Mouse (Mus musculus) MEL (cell line): Measurements from ENCODE around the gene Tmem88. TPM values are rescaled to one million over a fixed set of nuclear protein-coding genes. Genes with fewer than 3 reads are reported as not detected.
A peak's percentile ranks its signal among the peaks of the same experiment; 100 is the strongest.

Experiments
- DNase-seq: peaks from one replicate; pipeline ENCODE4 v3.0.0; 2011; ENCODE audit warnings: low read depth, low spot score
- H3K27ac ChIP-seq: 2 replicates; pipeline ENCODE4 v1.5.1; 2012; ENCODE audit warnings: low read depth, mild to moderate bottlenecking, control low read depth, low read length, moderate library complexity; ENCODE audit not compliant: control insufficient read depth
- H3K27me3 ChIP-seq, 2 experiments: fragments of 150-350 bp in 1 of 2; sonication (generic) in 1 of 2; 2 replicates each; pipeline ENCODE4 v1.6.1; 2012; ENCODE audit warnings: low read length in 2 of 2, mild to moderate bottlenecking in 2 of 2, improper control_type of control experiment in 1 of 2, moderate library complexity in 1 of 2; ENCODE audit not compliant: insufficient read depth in 2 of 2, control insufficient read depth in 1 of 2
- H3K36me3 ChIP-seq, 2 experiments: 2 replicates each; pipeline ENCODE4 v1.6.1; 2012 to 2014; ENCODE audit warnings: low read length in 2 of 2, improper control_type of control experiment in 1 of 2, inconsistent platforms in 1 of 2, mild to moderate bottlenecking in 1 of 2; ENCODE audit not compliant: insufficient read depth in 2 of 2, control insufficient read depth in 1 of 2
- H3K4me1 ChIP-seq, 2 experiments: fragments of 150-350 bp in 1 of 2; sonication (generic) in 1 of 2; 2 replicates each; pipeline ENCODE4 v1.6.1; 2012; ENCODE audit warnings: low read length in 2 of 2, improper control_type of control experiment in 1 of 2, mild to moderate bottlenecking in 1 of 2; ENCODE audit not compliant: insufficient read depth in 2 of 2, control insufficient read depth in 1 of 2
- H3K4me3 ChIP-seq, 2 experiments: fragments of 150-350 bp in 1 of 2; sonication (generic) in 1 of 2; 2 replicates each; pipeline ENCODE4 v1.5.1; 2012; ENCODE audit warnings: low read depth in 2 of 2, low read length in 2 of 2, mild to moderate bottlenecking in 2 of 2, moderate library complexity in 2 of 2, control low read depth in 1 of 2, improper control_type of control experiment in 1 of 2; ENCODE audit not compliant: control insufficient read depth in 1 of 2, insufficient read depth in 1 of 2
- H3K79me2 ChIP-seq: 2 replicates; pipeline ENCODE4 v1.6.1; 2012; ENCODE audit warnings: mild to moderate bottlenecking, low read length, moderate library complexity; ENCODE audit not compliant: control insufficient read depth, poor library complexity, insufficient read depth
- H3K9ac ChIP-seq: 2 replicates; pipeline ENCODE4 v1.6.1; 2012; ENCODE audit warnings: low read depth, mild to moderate bottlenecking, control low read depth, low read length, moderate library complexity; ENCODE audit not compliant: control insufficient read depth, poor library complexity, severe bottlenecking
- H3K9me3 ChIP-seq: fragments of 150-350 bp; sonication (generic); replicated peaks from 2 replicates; pipeline ENCODE4 v1.6.1; 2012; ENCODE audit warnings: mild to moderate bottlenecking, low read length, improper control_type of control experiment, moderate library complexity; ENCODE audit not compliant: insufficient read depth
- BHLHE40 ChIP-seq: IDR thresholded peaks from 2 replicates; pipeline ENCODE4 v1.6.1; 2012; ENCODE audit warnings: low read depth, mild to moderate bottlenecking, inconsistent platforms, low read length, improper control_type of control experiment, borderline replicate concordance
- CHD2 ChIP-seq: IDR thresholded peaks from 2 replicates; pipeline ENCODE4 v1.6.1; 2011; ENCODE audit warnings: low read length, improper control_type of control experiment
- CTCF ChIP-seq, 3 experiments: IDR thresholded peaks in 2 of 3; conservative IDR thresholded peaks in 1 of 3; 2 replicates each; pipeline ENCODE4 v1.5.1; 2011 to 2012; ENCODE audit warnings: low read length in 3 of 3, low read depth in 2 of 3, mild to moderate bottlenecking in 2 of 3, improper control_type of control experiment in 1 of 3, inconsistent platforms in 1 of 3, mixed read lengths in 1 of 3, moderate library complexity in 1 of 3; ENCODE audit not compliant: control insufficient read depth in 1 of 3, insufficient read depth in 1 of 3, poor library complexity in 1 of 3, severe bottlenecking in 1 of 3
- E2F4 ChIP-seq: IDR thresholded peaks from 2 replicates; pipeline ENCODE4 v1.6.1; 2011; ENCODE audit warnings: low read depth, low read length, improper control_type of control experiment, borderline replicate concordance
- ELF1 ChIP-seq: IDR thresholded peaks from 2 replicates; pipeline ENCODE4 v1.6.1; 2014; ENCODE audit warnings: low read depth, mild to moderate bottlenecking, inconsistent platforms, low read length, improper control_type of control experiment, moderate library complexity
- GABPA ChIP-seq: IDR thresholded peaks from 2 replicates; pipeline ENCODE4 v1.6.1; 2012; ENCODE audit warnings: low read depth, mild to moderate bottlenecking, inconsistent platforms, low read length, improper control_type of control experiment, moderate library complexity
- JUND ChIP-seq: IDR thresholded peaks from 2 replicates; pipeline ENCODE4 v1.6.1; 2011; ENCODE audit warnings: low read depth, mild to moderate bottlenecking, improper control_type of control experiment, low read length
- KAT2A ChIP-seq: conservative IDR thresholded peaks from 2 replicates; pipeline ENCODE4 v1.6.1; 2012; ENCODE audit warnings: low read depth, low read length, improper control_type of control experiment, inconsistent platforms
- MAFK ChIP-seq: IDR thresholded peaks from 2 replicates; pipeline ENCODE4 v1.6.1; 2011; ENCODE audit warnings: low read depth, mild to moderate bottlenecking, low read length, improper control_type of control experiment, borderline replicate concordance
- MAX ChIP-seq: IDR thresholded peaks from 2 replicates; pipeline ENCODE4 v1.6.1; 2011; ENCODE audit warnings: low read length, improper control_type of control experiment
- MEF2A ChIP-seq: IDR thresholded peaks from 2 replicates; pipeline ENCODE4 v1.6.1; 2014; ENCODE audit warnings: low read depth, mild to moderate bottlenecking, inconsistent platforms, low read length, improper control_type of control experiment; ENCODE audit not compliant: poor library complexity, insufficient replicate concordance, severe bottlenecking; ENCODE audit errors: extremely low read depth
- MXI1 ChIP-seq: IDR thresholded peaks from 2 replicates; pipeline ENCODE4 v1.6.1; 2011; ENCODE audit warnings: mild to moderate bottlenecking, low read depth, low read length, improper control_type of control experiment
- NELFE ChIP-seq: IDR thresholded peaks from 2 replicates; pipeline ENCODE4 v1.6.1; 2011; ENCODE audit warnings: low read depth, low read length, improper control_type of control experiment
- NRF1 ChIP-seq: IDR thresholded peaks from 2 replicates; pipeline ENCODE4 v1.6.1; 2014; ENCODE audit warnings: low read depth, mild to moderate bottlenecking, inconsistent platforms, low read length, improper control_type of control experiment, moderate library complexity; ENCODE audit not compliant: poor library complexity, insufficient read depth, severe bottlenecking
- POLR2A ChIP-seq, 2 experiments: IDR thresholded peaks; 2 replicates each; pipeline ENCODE4 v1.6.1; 2011 to 2012; ENCODE audit warnings: low read length in 2 of 2, mild to moderate bottlenecking in 2 of 2, control low read depth in 1 of 2, improper control_type of control experiment in 1 of 2, low read depth in 1 of 2, moderate library complexity in 1 of 2; ENCODE audit not compliant: control insufficient read depth in 1 of 2, insufficient read depth in 1 of 2, poor library complexity in 1 of 2
- SIN3A ChIP-seq: IDR thresholded peaks from 2 replicates; pipeline ENCODE4 v1.6.1; 2012; ENCODE audit warnings: low read length, improper control_type of control experiment, inconsistent platforms
- SMC3 ChIP-seq: IDR thresholded peaks from 2 replicates; pipeline ENCODE4 v1.6.1; 2011; ENCODE audit warnings: low read depth, low read length, improper control_type of control experiment
- TBP ChIP-seq: IDR thresholded peaks from 2 replicates; pipeline ENCODE4 v1.8.0; 2011; ENCODE audit warnings: low read depth, low read length, improper control_type of control experiment
- UBTF ChIP-seq: IDR thresholded peaks from 2 replicates; pipeline ENCODE4 v1.6.1; 2012; ENCODE audit warnings: low read depth, mild to moderate bottlenecking, inconsistent platforms, low read length, improper control_type of control experiment, moderate library complexity, borderline replicate concordance; ENCODE audit not compliant: insufficient read depth
- USF2 ChIP-seq, 2 experiments: IDR thresholded peaks; 2 replicates each; pipeline ENCODE4 v1.6.1; 2011 to 2012; ENCODE audit warnings: improper control_type of control experiment in 2 of 2, low read length in 2 of 2, borderline replicate concordance in 1 of 2, inconsistent platforms in 1 of 2, low read depth in 1 of 2, mild to moderate bottlenecking in 1 of 2; ENCODE audit not compliant: insufficient read depth in 1 of 2
- ZKSCAN1 ChIP-seq: IDR thresholded peaks from 2 replicates; pipeline ENCODE4 v1.6.1; 2012; ENCODE audit warnings: low read depth, mild to moderate bottlenecking, inconsistent platforms, low read length, improper control_type of control experiment, moderate library complexity
- ZMIZ1 ChIP-seq: IDR thresholded peaks from 2 replicates; pipeline ENCODE4 v1.6.1; 2012; ENCODE audit warnings: low read depth, mild to moderate bottlenecking, inconsistent platforms, low read length, improper control_type of control experiment, moderate library complexity
- polyA plus RNA-seq, 2 experiments: library from polyadenylated mRNA; stranded (reverse) in 1 of 2; unstranded in 1 of 2; fragments of >175 nt in 1 of 2; fragments of >200 nt in 1 of 2; gene quantifications; 2 replicates each; pipeline versions ENCODE4 v1.2.1 to v1.2.4; 2012; ENCODE audit warnings: low replicate concordance in 2 of 2, low read depth in 1 of 2; ENCODE audit not compliant: insufficient read length in 2 of 2, insufficient read depth in 1 of 2, missing spikeins in 1 of 2
- total RNA-seq: library from RNA; depleted of rRNA; stranded (reverse); fragments of 300-350 nt; gene quantifications from 2 replicates; pipeline ENCODE4 v1.2.3, GENCODE M21; 2012

Tmem88 gene
- total and polyA plus RNA-seq, 3 experiments = 0.39 to 0.45 TPM; not detected in 1

- peak overlapping the region; percentile 68 to 79 for H3K4me3 ChIP-seq
- H3K79me2 ChIP-seq = peaks cover 48% of the 10 kb centered on the region
- no peaks in the 10 kb centered on the region for H3K9me3 ChIP-seq
- H3K27ac ChIP-seq = peak overlapping the region; percentile 81
- no peaks in the 10 kb centered on the region for H3K27me3 ChIP-seq
- H3K4me1 ChIP-seq = peaks cover 11 to 25% of the 10 kb centered on the region in 2 experiments
- 0 out of 2 replicates have a peak, but pooled peaks have one; percentile 6 for TF ChIP-seq SMC3
- TF ChIP-seq JUND = 0 out of 2 replicates have a peak, but pooled peaks have one; percentile 50
- no peak for TF ChIP-seq MEF2A
- TF ChIP-seq UBTF = 0 out of 2 replicates have a peak, but pooled peaks have one; percentile 5
- no peak for TF ChIP-seq MAX
- no peak for TF ChIP-seq USF2 (IDR thresholded peaks at IDR 0.05; ENCODE audit: borderline replicate concordance in 1 of 2, insufficient read depth in 1 of 2, low read depth in 1 of 2, low read length in 2 of 2)
- TF ChIP-seq MXI1 = no peak
- no peak for TF ChIP-seq ZKSCAN1
- TF ChIP-seq NELFE = peak; percentile 54
- 0 out of 2 replicates have a peak, but pooled peaks have one; percentile 30 for TF ChIP-seq GABPA
- peak; percentile 39; the same call in 1 of the 2 replicates for TF ChIP-seq KAT2A
- TF ChIP-seq BHLHE40 = no peak
- peak; percentile 50; the same call in 1 of the 2 replicates for TF ChIP-seq SIN3A
- TF ChIP-seq NRF1 = no peak
- TF ChIP-seq E2F4 = peak; percentile 56; the same call in 1 of the 2 replicates
- peak in 1 of 2 experiments; percentile 83; a peak in 2 of 4 replicates for TF ChIP-seq POLR2A (IDR thresholded peaks at IDR 0.05; ENCODE audit: control insufficient read depth in 1 of 2, insufficient read depth in 1 of 2, low read depth in 1 of 2, low read length in 2 of 2, poor library complexity in 1 of 2)
- TF ChIP-seq ZMIZ1 = 0 out of 2 replicates have a peak, but pooled peaks have one; percentile 47
- 0 out of 2 replicates have a peak, but pooled peaks have one; percentile 15 for TF ChIP-seq ELF1
- TF ChIP-seq TBP = peak; percentile 71
- TF ChIP-seq CHD2 = peak; percentile 41
- 0 out of 2 replicates have a peak, but pooled peaks have one; percentile 28 for TF ChIP-seq MAFK
- TF ChIP-seq CTCF (IDR thresholded peaks at IDR 0.05 in 2 of 3, conservative IDR thresholded peaks at IDR 0.05 in 1 of 3; ENCODE audit: control insufficient read depth in 1 of 3, insufficient read depth in 1 of 3, low read depth in 2 of 3, low read length in 3 of 3, poor library complexity in 1 of 3, severe bottlenecking in 1 of 3) = no peak
- DNase-seq = peak; percentile 99
- H3K9ac ChIP-seq = peak overlapping the region; percentile 72
- peaks cover 0 to 20% of the 10 kb centered on the region in 2 experiments; a peak in 3 of 4 replicates for H3K36me3 ChIP-seq
Measured at GRCm38 (mm10) chr11:69408541-69409377, 10.7 kb upstream of the Tmem88 start.
